Mouse (Mus musculus) kidney, embryonic 14.5 days (tissue): ENCODE data around the gene Greb1. TPM values are rescaled to one million over a fixed set of nuclear protein-coding genes. Genes with fewer than 3 reads are reported as not detected.

Experiments used
- ATAC-seq: fragments of 200-750 bp; cut with Nextera tagmentation; 2 replicates; pipeline ENCODE4 v1.8.0; 2017; ENCODE audit warnings: moderate number of reproducible peaks, mild to moderate bottlenecking, moderate TSS enrichment, moderate library complexity; ENCODE audit not compliant: low FRiP score, low TSS enrichment
- H3K27ac ChIP-seq: fragments of 300-500 bp; sonication (generic); 2 replicates; pipeline ENCODE4 v1.5.1; 2014; ENCODE audit warnings: low read depth, mild to moderate bottlenecking, low read length, moderate library complexity, mixed read lengths
- H3K27me3 ChIP-seq: fragments of 300-500 bp; sonication (generic); 2 replicates; pipeline ENCODE4 v1.6.1; 2014; ENCODE audit warnings: mild to moderate bottlenecking, low read length; ENCODE audit not compliant: control insufficient read depth, insufficient read depth
- H3K36me3 ChIP-seq: fragments of 300-500 bp; sonication (generic); 2 replicates; pipeline ENCODE4 v1.6.1; 2014; ENCODE audit warnings: low read length, mixed read lengths; ENCODE audit not compliant: control insufficient read depth, insufficient read depth
- H3K4me1 ChIP-seq: fragments of 300-500 bp; sonication (generic); 2 replicates; pipeline ENCODE4 v1.6.1; 2014; ENCODE audit warnings: low read length, mixed read lengths; ENCODE audit not compliant: control insufficient read depth, insufficient read depth
- H3K4me2 ChIP-seq: fragments of 300-500 bp; sonication (generic); replicated peaks from 2 replicates; pipeline ENCODE4 v1.6.1; 2014; ENCODE audit warnings: low read depth, mild to moderate bottlenecking, low read length
- H3K4me3 ChIP-seq: fragments of 300-500 bp; sonication (generic); 2 replicates; pipeline ENCODE4 v1.5.1; 2014; ENCODE audit warnings: mild to moderate bottlenecking, low read length
- H3K9ac ChIP-seq: fragments of 300-500 bp; sonication (generic); 2 replicates; pipeline ENCODE4 v1.6.1; 2014; ENCODE audit warnings: low read depth, mild to moderate bottlenecking, low read length, moderate library complexity
- H3K9me3 ChIP-seq: fragments of 300-500 bp; sonication (generic); 2 replicates; pipeline ENCODE4 v1.6.1; 2016; ENCODE audit warnings: low read length; ENCODE audit not compliant: control insufficient read depth
- WGBS: fragments of 180-500 bp; shearing (Covaris S2); extraction: QIAGEN DNeasy Blood & Tissue Kit; methylation state at CpG from one replicate; pipeline ENCODE4 v1.1.7; 2014; 5-methylcytosine and 5-hydroxymethylcytosine counted together
- polyA plus RNA-seq: library from polyadenylated mRNA; unstranded; fragments of >200 nt; fragmentation: Nextera tagmentation; extraction: Ambion mirVana; gene quantifications from 2 replicates; pipeline ENCODE4 v1.2.1, GENCODE M21; 2014

The Greb1 gene
- 6.6 and 8.6 TPM in 2 replicates for polyA plus RNA-seq

GRCm38 (mm10) chr12:16800259-16800958, at the start of gene Greb1:
Gene Greb1, minus strand, starts transcription at chr12:16800886.
- H3K36me3 ChIP-seq, result no peaks in the 10 kb centered on the region
- no peaks in the 10 kb centered on the region for H3K9me3 ChIP-seq
- H3K27me3 ChIP-seq, result no peaks in the 10 kb centered on the region
- no peaks in the 10 kb centered on the region for H3K4me1 ChIP-seq
- H3K9ac ChIP-seq, result peak within 1 kb of the TSS; percentile 62
- under 1% methylated on average over 49 of the region's 53 CpGs for WGBS
- H3K4me3 ChIP-seq, result peak within 1 kb of the TSS; percentile 44
- H3K27ac ChIP-seq, result 0 out of 2 replicates have a peak within 1 kb of the TSS, but pooled peaks have one; percentile 27
- peak; percentile 68 for ATAC-seq
- H3K4me2 ChIP-seq, result peak within 1 kb of the TSS; percentile 85

- Histone ChIP-seq H3K27me3 (no peaks in the 10 kb centered on the region), H3K4me1 (peaks cover 8% of the 10 kb centered on the region; the same call in 1 of the 2 replicates), H3K36me3 (no peaks in the 10 kb centered on the region), H3K27ac (no peak overlapping the region), H3K9ac (no peak overlapping the region), H3K4me2 (no peak overlapping the region), H3K4me3 (no peak overlapping the region), H3K9me3 (no peaks in the 10 kb centered on the region)
- WGBS, result 29% methylated on average over 2 of the region's 2 CpGs
- no peak for ATAC-seq
Measured at GRCm38 (mm10) chr12:16849821-16850220, 49.1 kb upstream of the Greb1 start.

- Histone ChIP-seq H3K27me3 (no peaks in the 10 kb centered on the region), H3K4me2 (no peak overlapping the region), H3K4me3 (no peak overlapping the region), H3K9ac (no peak overlapping the region), H3K27ac (no peak overlapping the region), H3K4me1 (peaks cover 10% of the 10 kb centered on the region; the same call in 1 of the 2 replicates), H3K36me3 (no peaks in the 10 kb centered on the region), H3K9me3 (no peaks in the 10 kb centered on the region)
- ATAC-seq, result no peak
- WGBS, result 70% methylated on average over 2 of the region's 2 CpGs
Measured at GRCm38 (mm10) chr12:16848501-16848900, 47.8 kb upstream of the Greb1 start.

- Histone ChIP-seq H3K9ac (no peak overlapping the region), H3K36me3 (no peaks in the 10 kb centered on the region), H3K9me3 (no peaks in the 10 kb centered on the region), H3K4me1 (peaks cover 10% of the 10 kb centered on the region; the same call in 1 of the 2 replicates), H3K4me3 (no peak overlapping the region), H3K27ac (no peak overlapping the region), H3K27me3 (no peaks in the 10 kb centered on the region), H3K4me2 (no peak overlapping the region)
- no peak for ATAC-seq
- WGBS, result 92% methylated on average over 4 of the region's 4 CpGs
Measured at GRCm38 (mm10) chr12:16847204-16847792, 46.6 kb upstream of the Greb1 start.

GRCm38 (mm10) chr12:16844623-16845592, 44.2 kb upstream of the Greb1 start:
- H3K9me3 ChIP-seq, result no peaks in the 10 kb centered on the region
- H3K9ac ChIP-seq, result no peak overlapping the region
- no peaks in the 10 kb centered on the region for H3K36me3 ChIP-seq
- H3K4me3 ChIP-seq, result no peak overlapping the region
- no peak overlapping the region for H3K27ac ChIP-seq
- 49% methylated on average over 14 of the region's 14 CpGs for WGBS
- H3K4me2 ChIP-seq, result no peak overlapping the region
- H3K4me1 ChIP-seq, result 0 out of 2 replicates have a peak, but pooled peaks cover 3% of the 10 kb centered on the region
- no peaks in the 10 kb centered on the region for H3K27me3 ChIP-seq
- ATAC-seq, result peak; percentile 48; the same call in 1 of the 2 replicates

- H3K9me3 ChIP-seq, result peaks cover 4% of the 10 kb centered on the region; the same call in 1 of the 2 replicates
- peaks cover 6% of the 10 kb centered on the region; the same call in 1 of the 2 replicates for H3K4me1 ChIP-seq
- WGBS, result 77% methylated on average over 8 of the region's 8 CpGs
- no peak overlapping the region for H3K4me3 ChIP-seq
- no peak overlapping the region for H3K27ac ChIP-seq
- H3K36me3 ChIP-seq, result no peaks in the 10 kb centered on the region
- H3K4me2 ChIP-seq, result no peak overlapping the region
- H3K9ac ChIP-seq, result no peak overlapping the region
- no peak for ATAC-seq
- no peaks in the 10 kb centered on the region for H3K27me3 ChIP-seq
Measured at GRCm38 (mm10) chr12:16840842-16841782, 40.4 kb upstream of the Greb1 start.

- Histone ChIP-seq H3K9me3 (peaks cover 4% of the 10 kb centered on the region; the same call in 1 of the 2 replicates), H3K36me3 (no peaks in the 10 kb centered on the region), H3K4me1 (peaks cover 7% of the 10 kb centered on the region; the same call in 1 of the 2 replicates), H3K4me2 (no peak overlapping the region), H3K27me3 (no peaks in the 10 kb centered on the region), H3K27ac (no peak overlapping the region), H3K9ac (no peak overlapping the region), H3K4me3 (no peak overlapping the region)
- WGBS, result 81% methylated on average over 4 of the region's 4 CpGs
- no peak for ATAC-seq
Measured at GRCm38 (mm10) chr12:16837766-16838165, 37.1 kb upstream of the Greb1 start.

- Histone ChIP-seq H3K36me3 (no peaks in the 10 kb centered on the region), H3K27ac (no peak overlapping the region), H3K4me1 (peaks cover 7% of the 10 kb centered on the region; the same call in 1 of the 2 replicates), H3K4me2 (no peak overlapping the region), H3K27me3 (no peaks in the 10 kb centered on the region), H3K9ac (no peak overlapping the region), H3K4me3 (no peak overlapping the region), H3K9me3 (peaks cover 4% of the 10 kb centered on the region; the same call in 1 of the 2 replicates)
- WGBS, result 32% methylated on average over 9 of the region's 9 CpGs
- no peak; the same call in 1 of the 2 replicates for ATAC-seq
Measured at GRCm38 (mm10) chr12:16836188-16836587, 35.5 kb upstream of the Greb1 start.
